Mouse (Mus musculus) hindbrain, embryonic 13.5 days (tissue): ENCODE results near the gene Astn2. TPM values are rescaled to one million over a fixed set of nuclear protein-coding genes. Genes with fewer than 3 reads are reported as not detected.

Experiments used
- ATAC-seq: fragments of 200-750 bp; cut with Nextera tagmentation; 2 replicates; pipeline ENCODE4 v1.8.0; 2017; ENCODE audit warnings: moderate TSS enrichment; ENCODE audit not compliant: low FRiP score
- H3K27ac ChIP-seq: fragments of 300-500 bp; sonication (generic); 2 replicates; pipeline ENCODE4 v1.5.1; 2015; ENCODE audit warnings: inconsistent platforms, mild to moderate bottlenecking, moderate library complexity
- H3K27me3 ChIP-seq: fragments of 300-500 bp; sonication (generic); 2 replicates; pipeline ENCODE4 v1.6.1; 2015; ENCODE audit warnings: mild to moderate bottlenecking, inconsistent platforms
- H3K36me3 ChIP-seq: fragments of 300-500 bp; sonication (generic); 2 replicates; pipeline ENCODE4 v1.6.1; 2015; ENCODE audit warnings: mild to moderate bottlenecking, inconsistent platforms
- H3K4me1 ChIP-seq: fragments of 300-500 bp; sonication (generic); replicated peaks from 2 replicates; pipeline ENCODE4 v1.6.1; 2015; ENCODE audit warnings: inconsistent platforms
- H3K4me2 ChIP-seq: fragments of 300-500 bp; sonication (generic); 2 replicates; pipeline ENCODE4 v1.6.1; 2015; ENCODE audit warnings: inconsistent platforms, mild to moderate bottlenecking, moderate library complexity
- H3K4me3 ChIP-seq: fragments of 300-500 bp; sonication (generic); 2 replicates; pipeline ENCODE4 v1.5.1; 2015; ENCODE audit warnings: mild to moderate bottlenecking, inconsistent platforms
- H3K9ac ChIP-seq: fragments of 300-500 bp; sonication (generic); 2 replicates; pipeline ENCODE4 v1.6.1; 2015; ENCODE audit warnings: mild to moderate bottlenecking, inconsistent platforms
- H3K9me3 ChIP-seq: fragments of 300-500 bp; sonication (generic); 2 replicates; pipeline ENCODE4 v1.6.1; 2016; ENCODE audit warnings: inconsistent platforms
- WGBS: fragments of 180-500 bp; shearing (Covaris S2); methylation state at CpG from one replicate; pipeline ENCODE4 v1.1.7; 2015; 5-methylcytosine and 5-hydroxymethylcytosine counted together
- polyA plus RNA-seq: library from polyadenylated mRNA; unstranded; fragments of >200 nt; fragmentation: Nextera tagmentation; extraction: Ambion mirVana; gene quantifications from 2 replicates; pipeline ENCODE4 v1.2.1, GENCODE M21; 2015

Gene Astn2
- polyA plus RNA-seq, 1 experiment from 2014 or later: 2.9 TPM

DNA sequence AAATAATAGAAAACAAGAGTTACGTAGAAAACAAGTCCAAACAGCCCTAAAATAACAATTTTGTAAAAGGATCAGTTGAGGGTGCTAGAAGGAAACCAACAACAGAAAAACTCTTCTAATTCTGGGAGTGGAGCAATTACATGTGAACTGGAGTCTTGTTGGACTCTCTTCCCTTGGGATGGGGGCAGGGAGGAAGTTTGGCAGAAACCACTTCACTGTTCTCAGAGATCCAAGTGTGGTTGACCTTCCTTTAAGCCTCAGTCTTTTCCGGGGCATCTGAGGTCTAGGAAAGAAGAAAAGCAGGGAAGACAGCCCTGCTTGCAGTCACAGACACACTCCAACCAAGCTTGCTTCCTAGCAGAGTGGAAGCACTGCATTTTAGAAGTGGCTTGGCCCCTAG lies 896.3 kb downstream of the Astn2 start:
- Histone ChIP-seq H3K9me3 (no peaks in the 10 kb centered on the region), H3K9ac (no peak overlapping the region), H3K36me3 (no peaks in the 10 kb centered on the region), H3K4me1 (no peaks in the 10 kb centered on the region), H3K27me3 (no peaks in the 10 kb centered on the region), H3K4me2 (no peak overlapping the region), H3K27ac (no peak overlapping the region), H3K4me3 (no peak overlapping the region)
- WGBS: 88% methylated on average over 2 of the region's 2 CpGs
- no peak for ATAC-seq

DNA sequence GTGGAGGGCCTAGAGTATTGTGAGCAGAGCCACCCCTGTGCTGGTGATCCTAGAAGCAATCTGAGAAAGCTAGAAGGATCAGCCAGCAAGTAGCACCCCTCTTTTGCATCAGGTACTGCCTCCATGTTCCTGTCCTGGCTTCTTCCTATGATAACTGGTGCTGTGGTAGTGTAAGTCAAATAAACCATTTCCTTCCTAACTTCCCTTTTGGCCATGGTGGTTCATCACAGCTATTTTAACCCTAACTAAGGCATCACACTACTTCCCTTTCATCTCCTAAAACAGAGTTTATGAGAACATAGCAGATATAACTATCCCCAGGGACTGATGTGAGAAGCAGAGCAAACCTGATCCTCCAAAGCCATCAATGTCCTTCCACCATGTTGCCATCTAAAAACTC lies 897.5 kb downstream of the Astn2 start:
- H3K27me3 ChIP-seq: no peaks in the 10 kb centered on the region
- no peak overlapping the region for H3K9ac ChIP-seq
- H3K27ac ChIP-seq: no peak overlapping the region
- no peaks in the 10 kb centered on the region for H3K36me3 ChIP-seq
- H3K4me3 ChIP-seq: no peak overlapping the region
- no peaks in the 10 kb centered on the region for H3K9me3 ChIP-seq
- H3K4me2 ChIP-seq: no peak overlapping the region
- no peaks in the 10 kb centered on the region for H3K4me1 ChIP-seq
- no peak for ATAC-seq

DNA sequence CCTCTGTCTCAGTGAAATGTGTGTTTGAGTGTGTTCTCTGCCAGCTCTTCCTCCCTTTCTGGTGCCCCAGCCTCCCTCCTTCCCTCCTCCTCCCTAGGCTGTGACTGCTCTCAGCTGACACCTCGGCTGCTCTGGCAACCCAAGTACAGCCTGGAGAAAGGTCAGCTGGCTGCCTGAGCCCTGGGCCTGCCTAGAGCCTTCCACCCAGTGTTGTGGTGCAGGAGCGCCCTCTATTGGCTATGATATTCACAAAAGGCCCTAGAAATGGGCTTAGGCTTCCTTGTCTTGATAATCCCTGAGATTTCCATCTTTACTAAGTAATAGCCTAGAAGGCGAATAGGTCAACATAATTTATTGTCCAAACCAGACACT lies 908.0 kb downstream of the Astn2 start:
- 8% methylated on average over 3 of the region's 3 CpGs for whole genome bisulfite sequencing
- peak; percentile 99 for ATAC-seq
- peaks cover 3% of the 10 kb centered on the region; the same call in 1 of the 2 replicates for H3K4me1 ChIP-seq
- H3K9ac ChIP-seq: no peak overlapping the region
- H3K36me3 ChIP-seq: no peaks in the 10 kb centered on the region
- no peak overlapping the region for H3K27ac ChIP-seq
- no peak overlapping the region for H3K4me3 ChIP-seq
- no peak overlapping the region for H3K4me2 ChIP-seq
- no peaks in the 10 kb centered on the region for H3K27me3 ChIP-seq
- no peaks in the 10 kb centered on the region for H3K9me3 ChIP-seq

DNA sequence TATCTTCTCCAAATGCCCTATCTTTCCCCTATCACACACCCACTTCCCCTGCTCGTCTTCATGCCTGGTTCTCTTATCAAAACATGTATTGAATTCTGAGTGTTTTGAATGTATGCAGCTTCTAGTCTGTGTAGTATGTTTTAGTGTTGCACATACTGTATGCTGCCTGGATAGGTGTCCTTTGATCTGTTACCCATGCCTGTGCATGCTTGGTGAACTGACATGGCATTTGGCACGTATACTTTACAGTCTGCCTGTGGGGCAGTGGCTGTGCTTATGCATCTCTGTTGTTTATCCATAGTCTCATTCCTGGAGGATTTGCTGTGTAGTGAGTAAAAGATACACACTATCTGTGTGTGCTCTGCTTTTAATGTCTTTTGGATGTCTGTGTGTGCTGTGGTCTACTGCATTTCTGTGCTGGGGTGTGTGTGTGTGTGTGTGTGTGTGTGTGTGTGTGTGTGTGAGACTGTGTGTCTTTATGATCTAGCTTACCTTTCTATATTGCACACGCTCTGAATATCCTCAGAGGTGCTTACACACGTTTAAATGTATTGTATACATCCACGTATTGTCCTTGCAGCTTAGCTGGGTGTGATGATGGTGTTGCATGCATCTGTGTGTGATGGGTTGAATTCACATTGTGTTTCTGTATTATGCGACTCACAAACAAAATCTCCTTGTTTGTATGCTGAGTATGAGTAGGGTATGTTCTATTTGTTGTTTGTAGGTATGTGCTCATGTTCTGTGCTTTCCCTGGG lies 908.5 kb downstream of the Astn2 start:
- H3K27ac ChIP-seq: no peak overlapping the region
- no peaks in the 10 kb centered on the region for H3K9me3 ChIP-seq
- no peak overlapping the region for H3K9ac ChIP-seq
- H3K27me3 ChIP-seq: no peaks in the 10 kb centered on the region
- ATAC-seq: peak; percentile 36
- H3K4me1 ChIP-seq: peaks cover 3% of the 10 kb centered on the region; the same call in 1 of the 2 replicates
- no peaks in the 10 kb centered on the region for H3K36me3 ChIP-seq
- 72% methylated on average over 6 of the region's 6 CpGs for WGBS
- H3K4me3 ChIP-seq: no peak overlapping the region
- no peak overlapping the region for H3K4me2 ChIP-seq

DNA sequence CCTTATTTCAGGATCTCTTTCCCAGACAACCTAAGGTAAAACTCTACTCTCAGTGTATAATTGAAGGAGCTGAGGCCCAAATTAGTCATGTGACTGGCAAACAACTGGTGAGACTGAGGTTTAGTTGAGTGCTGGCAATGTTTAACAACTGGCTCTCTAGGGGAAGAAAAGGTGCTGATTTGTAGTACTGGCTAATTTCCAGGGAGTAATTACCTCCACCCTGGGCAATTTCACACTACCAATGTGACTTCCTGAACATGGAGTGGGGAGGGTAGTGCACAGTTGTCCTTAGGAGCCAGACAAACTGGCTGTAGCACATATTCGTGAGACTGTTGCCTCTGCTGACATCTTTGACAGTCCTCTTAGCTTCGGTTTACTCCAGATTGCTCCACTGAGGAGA lies 912.9 kb downstream of the Astn2 start:
- Histone ChIP-seq H3K36me3 (no peaks in the 10 kb centered on the region), H3K27ac (no peak overlapping the region), H3K4me1 (peaks cover 3% of the 10 kb centered on the region; the same call in 1 of the 2 replicates), H3K4me3 (no peak overlapping the region), H3K4me2 (no peak overlapping the region), H3K9ac (no peak overlapping the region), H3K27me3 (no peaks in the 10 kb centered on the region), H3K9me3 (no peaks in the 10 kb centered on the region)
- 76% methylated on average over 2 of the region's 2 CpGs for WGBS
- ATAC-seq: no peak

DNA sequence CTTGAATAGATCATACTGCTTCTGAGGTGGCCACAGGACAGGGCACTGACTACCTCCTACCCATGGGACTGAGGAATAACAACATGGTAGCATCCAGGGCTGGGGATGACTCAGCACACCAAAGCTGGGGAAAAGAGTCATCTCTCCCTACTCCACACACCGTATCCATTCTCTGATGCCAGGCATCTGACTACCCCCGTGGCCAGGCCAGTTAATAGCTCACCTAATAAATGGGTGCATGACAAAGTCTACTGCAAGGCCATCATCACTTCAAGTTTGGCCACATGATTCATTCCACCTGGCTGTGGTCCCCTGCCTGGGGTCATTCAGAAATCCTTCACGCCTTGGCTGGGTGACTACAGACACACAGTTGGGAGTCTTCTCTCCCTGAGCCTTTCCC lies 914.7 kb downstream of the Astn2 start:
- no peaks in the 10 kb centered on the region for H3K4me1 ChIP-seq
- no peak overlapping the region for H3K4me2 ChIP-seq
- H3K4me3 ChIP-seq: no peak overlapping the region
- H3K9ac ChIP-seq: no peak overlapping the region
- H3K27ac ChIP-seq: no peak overlapping the region
- no peaks in the 10 kb centered on the region for H3K36me3 ChIP-seq
- H3K9me3 ChIP-seq: no peaks in the 10 kb centered on the region
- no peaks in the 10 kb centered on the region for H3K27me3 ChIP-seq
- 75% methylated on average over 3 of the region's 3 CpGs for WGBS
- ATAC-seq: no peak

DNA sequence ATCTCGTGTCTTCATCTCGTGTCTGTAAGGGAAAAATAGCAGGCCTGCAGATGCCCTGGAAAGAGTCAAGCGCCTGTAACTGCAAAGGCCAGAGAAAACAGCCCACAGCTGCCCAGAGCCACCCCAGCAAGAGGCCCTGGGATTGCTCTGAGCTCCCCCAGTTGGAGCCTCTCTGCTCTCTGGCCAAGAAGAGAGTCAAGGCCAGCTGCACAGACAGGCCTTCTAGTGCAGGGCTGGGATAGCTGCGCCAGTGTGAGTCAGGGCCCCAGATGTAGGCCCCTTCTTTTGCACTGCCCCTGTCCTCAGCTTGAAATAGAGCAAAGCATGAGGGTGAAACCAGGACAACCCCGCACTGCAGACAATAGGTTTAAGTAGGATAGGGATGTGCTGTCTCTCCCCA lies 922.8 kb downstream of the Astn2 start:
- WGBS: 77% methylated on average over 5 of the region's 5 CpGs
- no peak overlapping the region for H3K4me3 ChIP-seq
- H3K27ac ChIP-seq: no peak overlapping the region
- no peaks in the 10 kb centered on the region for H3K27me3 ChIP-seq
- H3K4me1 ChIP-seq: peaks cover 3% of the 10 kb centered on the region
- H3K9ac ChIP-seq: no peak overlapping the region
- no peak overlapping the region for H3K4me2 ChIP-seq
- no peak for ATAC-seq
- H3K36me3 ChIP-seq: no peaks in the 10 kb centered on the region
- no peaks in the 10 kb centered on the region for H3K9me3 ChIP-seq

DNA sequence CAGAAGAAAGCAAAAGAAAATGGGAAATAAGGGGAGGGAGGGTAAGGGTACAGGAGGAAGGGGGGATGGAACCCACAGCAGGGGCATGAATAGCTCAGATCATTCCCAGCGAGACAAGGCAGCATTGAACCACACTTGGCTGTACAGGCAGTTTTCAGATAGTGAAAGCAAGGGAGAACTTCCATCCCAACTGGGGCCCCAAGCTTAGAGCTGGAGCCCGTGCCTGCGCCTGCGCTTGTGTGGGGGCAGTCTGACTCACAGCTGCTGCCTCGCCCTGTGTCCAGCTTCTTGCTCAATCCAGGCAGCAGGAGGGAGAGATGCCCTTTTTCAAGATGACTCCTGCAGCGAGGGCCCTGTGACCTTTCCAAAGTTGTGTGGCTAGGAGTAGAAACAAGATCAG lies 927.3 kb downstream of the Astn2 start:
- H3K27me3 ChIP-seq: no peaks in the 10 kb centered on the region
- H3K4me3 ChIP-seq: no peak overlapping the region
- 44% methylated on average over 6 of the region's 6 CpGs for WGBS
- peaks cover 3% of the 10 kb centered on the region for H3K4me1 ChIP-seq
- H3K9ac ChIP-seq: no peak overlapping the region
- H3K27ac ChIP-seq: no peak overlapping the region
- H3K4me2 ChIP-seq: no peak overlapping the region
- no peaks in the 10 kb centered on the region for H3K9me3 ChIP-seq
- no peak for ATAC-seq
- no peaks in the 10 kb centered on the region for H3K36me3 ChIP-seq

DNA sequence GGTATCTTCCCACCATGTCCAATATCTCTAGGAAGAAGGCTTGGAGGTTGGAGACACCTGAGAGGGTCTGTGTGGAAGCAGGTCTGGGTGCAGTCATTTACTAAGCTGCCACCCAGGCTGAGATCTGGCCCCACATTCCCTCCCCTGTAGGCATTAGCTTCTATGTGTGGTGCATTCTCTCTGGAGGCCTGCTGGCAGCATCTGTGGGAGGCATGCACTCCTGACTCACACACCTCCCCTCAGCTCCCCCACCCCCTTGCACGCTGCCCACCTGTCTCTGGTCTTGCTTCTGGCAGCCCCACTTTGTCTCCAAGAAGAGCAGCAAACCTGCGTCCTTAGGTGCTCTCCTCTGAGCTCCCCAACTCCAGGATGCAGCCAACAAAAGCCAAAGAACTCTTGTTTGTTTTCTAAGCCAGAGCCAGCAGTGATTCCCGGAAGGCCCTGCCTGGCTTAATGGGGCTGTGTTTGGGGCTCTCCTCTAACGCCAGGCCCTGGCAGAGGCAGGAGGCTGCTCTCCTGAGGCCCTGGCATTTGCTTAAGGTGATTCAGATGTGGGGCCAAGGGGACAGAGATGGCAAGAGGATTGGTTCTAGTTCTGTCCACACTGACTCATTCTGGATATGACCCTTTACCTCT lies 928.4 kb downstream of the Astn2 start:
- Histone ChIP-seq H3K9me3 (no peaks in the 10 kb centered on the region), H3K4me3 (no peak overlapping the region), H3K4me1 (peaks cover 3% of the 10 kb centered on the region), H3K36me3 (no peaks in the 10 kb centered on the region), H3K27ac (no peak overlapping the region), H3K9ac (no peak overlapping the region), H3K27me3 (no peaks in the 10 kb centered on the region), H3K4me2 (no peak overlapping the region)
- no peak for ATAC-seq
- 46% methylated on average over 4 of the region's 4 CpGs for WGBS

DNA sequence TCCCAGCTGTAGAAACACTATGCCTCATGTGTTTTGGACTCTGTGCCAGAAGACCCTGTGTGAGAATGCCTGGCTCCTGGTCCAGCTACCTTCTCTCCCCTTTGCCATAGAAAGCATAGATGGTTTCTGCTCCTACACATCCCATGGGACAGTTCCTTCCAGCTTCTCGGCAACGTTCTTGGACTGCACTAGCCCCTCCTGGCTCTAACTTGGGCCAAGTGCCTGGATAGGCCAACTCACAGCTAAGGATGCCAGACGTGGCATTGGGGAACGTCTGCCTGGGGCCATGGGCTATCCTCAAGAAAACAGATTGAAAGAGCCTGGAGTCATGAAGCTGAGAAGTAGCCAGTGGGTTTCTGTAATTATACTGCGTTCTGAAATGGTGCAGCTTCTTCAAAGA lies 931.3 kb downstream of the Astn2 start:
- Histone ChIP-seq H3K27ac (no peak overlapping the region), H3K27me3 (no peaks in the 10 kb centered on the region), H3K4me2 (no peak overlapping the region), H3K9me3 (no peaks in the 10 kb centered on the region), H3K36me3 (no peaks in the 10 kb centered on the region), H3K4me3 (no peak overlapping the region), H3K4me1 (peaks cover 3% of the 10 kb centered on the region), H3K9ac (no peak overlapping the region)
- WGBS: 83% methylated on average over 5 of the region's 5 CpGs
- no peak for ATAC-seq

DNA sequence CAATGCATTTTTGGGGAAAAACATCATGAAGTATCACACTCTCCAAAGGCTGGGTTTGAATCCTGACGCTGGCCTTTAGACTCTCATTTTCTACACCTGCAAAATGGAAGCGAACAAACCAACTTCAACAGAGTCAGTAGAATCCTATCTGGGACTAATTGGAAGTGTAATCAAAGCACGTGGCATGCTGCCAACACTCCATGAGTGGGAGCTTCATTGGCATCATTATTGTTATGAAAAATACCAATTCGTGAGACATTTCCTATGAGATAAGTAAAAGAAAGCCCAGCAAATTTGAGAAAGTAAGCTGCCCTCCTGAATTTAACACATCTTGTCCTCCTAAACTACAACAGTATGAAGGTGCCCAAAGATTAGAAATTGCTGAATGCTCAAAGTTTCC lies 955.2 kb downstream of the Astn2 start:
- Histone ChIP-seq H3K4me1 (no peaks in the 10 kb centered on the region), H3K4me3 (no peak overlapping the region), H3K4me2 (no peak overlapping the region), H3K9me3 (no peaks in the 10 kb centered on the region), H3K27me3 (no peaks in the 10 kb centered on the region), H3K36me3 (no peaks in the 10 kb centered on the region), H3K27ac (no peak overlapping the region), H3K9ac (no peak overlapping the region)
- ATAC-seq: no peak
- WGBS: 83% methylated on average over 4 of the region's 4 CpGs

DNA sequence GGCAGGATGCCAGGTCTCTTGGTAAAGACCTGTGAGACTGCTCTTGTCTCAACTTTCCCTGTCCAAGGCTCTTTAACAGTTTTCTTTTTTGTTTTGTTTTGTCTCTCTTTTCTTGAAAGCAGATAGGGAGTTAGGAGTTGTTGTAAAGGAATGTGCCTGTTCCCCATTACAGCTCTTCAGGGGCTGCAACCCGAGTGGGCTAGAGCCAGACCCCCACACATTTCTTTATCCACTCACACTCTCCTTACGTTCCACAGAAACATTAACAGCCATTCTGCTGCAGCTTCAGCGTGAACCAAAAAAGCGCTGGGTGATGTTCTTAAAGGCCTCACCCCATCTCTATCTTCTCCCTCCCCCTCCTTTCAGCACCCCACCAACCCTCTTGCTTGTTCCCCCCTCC lies 962.7 kb downstream of the Astn2 start:
- Histone ChIP-seq H3K27me3 (no peaks in the 10 kb centered on the region), H3K9ac (no peak overlapping the region), H3K4me3 (no peak overlapping the region), H3K4me2 (no peak overlapping the region), H3K27ac (no peak overlapping the region), H3K4me1 (no peaks in the 10 kb centered on the region), H3K9me3 (no peaks in the 10 kb centered on the region), H3K36me3 (no peaks in the 10 kb centered on the region)
- no peak for ATAC-seq
- 77% methylated on average over 4 of the region's 4 CpGs for WGBS

DNA sequence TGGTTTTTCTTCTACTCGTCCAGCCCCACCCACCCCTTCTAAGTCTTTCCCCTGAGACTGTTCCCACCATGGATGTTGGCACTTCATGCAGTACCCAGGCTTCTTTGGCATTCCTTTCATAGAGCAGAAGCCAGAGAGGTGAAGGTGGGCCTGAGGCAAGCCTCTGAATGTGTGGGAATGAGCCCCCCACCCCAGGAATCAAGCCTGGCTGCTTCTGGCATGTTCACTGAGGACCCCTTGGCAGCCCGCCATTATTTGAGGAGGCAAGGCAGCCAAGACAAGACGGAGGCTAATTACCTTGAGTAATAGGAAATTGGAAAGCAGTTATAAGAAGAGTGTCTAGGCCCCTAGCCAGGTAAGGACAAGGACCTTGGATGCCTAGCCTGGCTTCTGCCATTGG lies 973.6 kb downstream of the Astn2 start:
- H3K9ac ChIP-seq: no peak overlapping the region
- peak; percentile 28; the same call in 1 of the 2 replicates for ATAC-seq
- H3K4me2 ChIP-seq: no peak overlapping the region
- no peak overlapping the region for H3K4me3 ChIP-seq
- WGBS: 74% methylated on average over 3 of the region's 3 CpGs
- H3K36me3 ChIP-seq: no peaks in the 10 kb centered on the region
- no peaks in the 10 kb centered on the region for H3K4me1 ChIP-seq
- H3K9me3 ChIP-seq: no peaks in the 10 kb centered on the region
- H3K27ac ChIP-seq: no peak overlapping the region
- no peaks in the 10 kb centered on the region for H3K27me3 ChIP-seq
